Mouse (Mus musculus): ENCODE results near the gene Vangl1. TPM values are rescaled to one million over a fixed set of nuclear protein-coding genes. Genes with fewer than 3 reads are reported as not detected.

Gene Vangl1
- polyA plus RNA-seq, 1 experiment from 2014 or later, result 59.4 TPM

GRCm38 (mm10) chr3:102154107-102154506 is 50.4 kb downstream of the Vangl1 start:
- Histone ChIP-seq H3K27me3 (no peaks in the 10 kb centered on the region), H3K36me3 (peaks cover 40% of the 10 kb centered on the region), H3K9me3 (replicated peaks) (no peaks in the 10 kb centered on the region), H3K4me3 (replicated peaks) (no peak overlapping the region), H3K27ac (peak overlapping the region; percentile 31; the same call in 1 of the 2 replicates), H3K4me2 (no peak overlapping the region), H3K4me1 (replicated peaks) (peaks cover 27% of the 10 kb centered on the region), H3K9ac (no peak overlapping the region)
- DNase-seq (no peak), ATAC-seq (ENCODE audit: low read depth) (no peak)
- WGBS (ENCODE audit: insufficient replicate concordance), result 83% methylated on average over 7 of the region's 7 CpGs

DNA sequence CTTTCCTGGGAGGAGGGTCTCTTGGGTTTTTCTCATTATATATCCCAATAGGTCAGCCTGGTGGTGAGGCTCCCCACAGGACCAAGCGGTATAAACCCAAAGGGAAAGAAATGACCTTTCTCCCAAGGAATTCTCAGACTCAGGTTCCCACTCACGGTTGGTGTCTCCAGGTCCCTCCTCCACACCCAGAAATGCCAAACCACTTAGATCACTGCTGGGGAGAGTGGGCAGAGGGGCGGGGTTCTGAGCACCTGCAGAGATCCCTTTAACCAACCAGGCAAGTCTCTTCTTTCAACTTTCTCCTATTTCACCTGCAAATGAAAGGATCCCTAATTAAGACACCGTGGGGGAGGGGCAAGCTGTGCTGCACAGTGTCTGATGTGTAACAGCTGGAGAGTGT is 51.6 kb downstream of the Vangl1 start:
- DNase-seq, result no peak
- no peak overlapping the region for H3K9ac ChIP-seq

DNA sequence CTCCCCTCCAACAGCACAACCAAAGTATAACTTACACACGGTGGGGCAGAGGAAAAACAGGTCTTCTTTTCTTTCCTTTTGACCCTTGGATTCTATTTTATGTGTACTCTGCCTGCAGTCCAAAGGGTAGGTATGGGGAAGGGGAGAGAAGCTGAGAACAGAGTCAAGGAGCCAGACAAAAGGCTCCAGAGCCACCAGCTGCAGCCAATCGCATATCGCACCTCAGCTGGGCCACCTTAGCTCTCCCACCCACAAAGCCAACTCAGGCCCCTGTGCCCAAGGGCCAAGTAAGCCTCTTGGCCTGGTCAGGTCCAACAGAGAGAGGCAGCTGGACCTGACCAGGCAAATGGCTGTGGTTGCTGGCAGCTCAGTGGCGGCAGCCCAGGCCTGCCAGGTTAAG is 52.0 kb downstream of the Vangl1 start:
- Histone ChIP-seq H3K36me3 (peaks cover 24% of the 10 kb centered on the region), H3K27ac (no peak overlapping the region), H3K27me3 (no peaks in the 10 kb centered on the region), H3K4me3 (replicated peaks) (no peak overlapping the region), H3K4me1 (replicated peaks) (peaks cover 27% of the 10 kb centered on the region), H3K9me3 (replicated peaks) (no peaks in the 10 kb centered on the region), H3K9ac (no peak overlapping the region), H3K4me2 (no peak overlapping the region)
- DNase-seq (no peak), ATAC-seq (ENCODE audit: low read depth) (no peak)
- 66% methylated on average over 4 of the region's 4 CpGs for WGBS (ENCODE audit: insufficient replicate concordance)

More for the DNA sequence above, 51.6 kb downstream of the Vangl1 start:
- WGBS (ENCODE audit: insufficient replicate concordance), result 54% methylated on average over 4 of the region's 4 CpGs
- H3K4me3 ChIP-seq (replicated peaks), result no peak overlapping the region
- no peak overlapping the region for H3K4me2 ChIP-seq
- no peak for ATAC-seq (ENCODE audit: low read depth)
- H3K36me3 ChIP-seq, result peaks cover 28% of the 10 kb centered on the region
- H3K4me1 ChIP-seq (replicated peaks), result peaks cover 28% of the 10 kb centered on the region
- H3K27me3 ChIP-seq, result no peaks in the 10 kb centered on the region
- H3K9me3 ChIP-seq (replicated peaks), result no peaks in the 10 kb centered on the region
- no peak overlapping the region for H3K27ac ChIP-seq

- no peaks in the 10 kb centered on the region for H3K9me3 ChIP-seq (replicated peaks)
- H3K36me3 ChIP-seq, result peaks cover 18% of the 10 kb centered on the region
- no peak overlapping the region for H3K27ac ChIP-seq
- H3K4me3 ChIP-seq (replicated peaks), result no peak overlapping the region
- 74% methylated on average over 4 of the region's 4 CpGs for WGBS (ENCODE audit: insufficient replicate concordance)
- no peak overlapping the region for H3K9ac ChIP-seq
- H3K4me2 ChIP-seq, result no peak overlapping the region
- H3K4me1 ChIP-seq (replicated peaks), result peaks cover 29% of the 10 kb centered on the region
- H3K27me3 ChIP-seq, result no peaks in the 10 kb centered on the region
- ATAC-seq (ENCODE audit: low read depth), result no peak
- no peak for DNase-seq
These were observed 52.6 kb downstream of the Vangl1 start for GRCm38 (mm10) chr3:102151850-102152249.

DNA sequence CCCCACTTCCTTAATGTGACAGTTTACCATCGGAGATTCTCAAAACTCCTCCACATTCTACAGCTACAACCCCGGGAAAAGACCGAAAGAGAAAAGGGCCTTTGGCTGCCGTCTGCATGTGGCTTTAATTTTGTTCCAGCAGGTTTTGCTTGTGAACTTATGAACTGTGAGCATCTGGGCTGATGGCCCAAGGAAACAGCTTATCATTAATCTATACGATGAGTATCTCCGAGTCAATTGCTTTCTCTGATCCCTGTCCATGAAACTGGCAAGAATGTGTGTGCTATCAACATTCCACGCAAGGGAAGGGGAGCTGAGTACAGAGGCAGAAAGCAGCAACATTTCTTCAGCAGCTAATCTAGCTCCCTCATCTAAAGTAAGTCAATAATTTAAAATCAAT is 54.6 kb downstream of the Vangl1 start:
- DNase-seq (no peak), ATAC-seq (ENCODE audit: low read depth) (no peak)
- Histone ChIP-seq H3K4me2 (no peak overlapping the region), H3K9ac (no peak overlapping the region), H3K27ac (no peak overlapping the region), H3K4me1 (replicated peaks) (peaks cover 48% of the 10 kb centered on the region), H3K36me3 (0 out of 2 replicates have a peak, but pooled peaks cover 5% of the 10 kb centered on the region), H3K27me3 (no peaks in the 10 kb centered on the region), H3K4me3 (replicated peaks) (no peak overlapping the region), H3K9me3 (replicated peaks) (no peaks in the 10 kb centered on the region)
- 65% methylated on average over 7 of the region's 7 CpGs for WGBS (ENCODE audit: insufficient replicate concordance)

DNA sequence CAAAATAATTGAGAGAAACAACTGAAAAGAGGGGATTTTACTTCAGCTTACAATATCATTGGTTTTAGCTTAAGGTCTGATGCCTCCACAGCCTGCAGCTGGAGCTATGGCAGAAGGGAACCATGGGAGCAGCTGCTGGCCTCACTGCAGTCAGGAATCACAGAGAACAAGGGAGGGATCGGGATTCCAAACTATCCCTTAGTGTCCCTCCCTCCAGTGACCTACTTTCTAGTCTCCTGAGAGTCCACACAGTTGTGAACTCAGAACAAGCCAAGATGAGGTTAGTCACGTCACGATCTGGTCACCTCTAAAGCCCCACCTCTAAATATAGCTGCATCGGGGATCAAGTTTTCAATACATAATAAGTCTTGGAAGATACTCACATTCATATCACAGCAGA is 57.3 kb downstream of the Vangl1 start:
- 77% methylated on average over 4 of the region's 4 CpGs for WGBS (ENCODE audit: insufficient replicate concordance)
- Histone ChIP-seq H3K27me3 (no peaks in the 10 kb centered on the region), H3K4me2 (no peak overlapping the region), H3K36me3 (no peaks in the 10 kb centered on the region), H3K4me1 (replicated peaks) (peaks cover 70% of the 10 kb centered on the region), H3K4me3 (replicated peaks) (no peak overlapping the region), H3K9ac (no peak overlapping the region), H3K9me3 (replicated peaks) (no peaks in the 10 kb centered on the region), H3K27ac (no peak overlapping the region)
- no peak for ATAC-seq (ENCODE audit: low read depth)
- DNase-seq, result no peak

- H3K4me1 ChIP-seq (replicated peaks), result peaks cover 74% of the 10 kb centered on the region
- ATAC-seq (ENCODE audit: low read depth), result no peak
- no peak overlapping the region for H3K4me2 ChIP-seq
- H3K9me3 ChIP-seq (replicated peaks), result no peaks in the 10 kb centered on the region
- WGBS (ENCODE audit: insufficient replicate concordance), result 81% methylated on average over 6 of the region's 6 CpGs
- H3K27me3 ChIP-seq, result no peaks in the 10 kb centered on the region
- no peak overlapping the region; the same call in 1 of the 2 replicates for H3K27ac ChIP-seq
- no peak overlapping the region for H3K9ac ChIP-seq
- DNase-seq, result no peak
- no peaks in the 10 kb centered on the region for H3K36me3 ChIP-seq
- H3K4me3 ChIP-seq (replicated peaks), result no peak overlapping the region
These were observed 58.1 kb downstream of the Vangl1 start for GRCm38 (mm10) chr3:102146428-102146827.

GRCm38 (mm10) chr3:102145645-102146386 is 58.7 kb downstream of the Vangl1 start:
- peak; percentile 54 for ATAC-seq (ENCODE audit: low read depth)
- Histone ChIP-seq H3K9me3 (replicated peaks) (no peaks in the 10 kb centered on the region), H3K27ac (peak overlapping the region; percentile 91), H3K27me3 (no peaks in the 10 kb centered on the region), H3K4me3 (replicated peaks) (no peak overlapping the region), H3K4me2 (peak overlapping the region; percentile 58), H3K36me3 (no peaks in the 10 kb centered on the region), H3K4me1 (replicated peaks) (peaks cover 74% of the 10 kb centered on the region), H3K9ac (peak overlapping the region; percentile 37; the same call in 1 of the 2 replicates)
- DNase-seq, result no peak
- WGBS (ENCODE audit: insufficient replicate concordance), result 65% methylated on average over 6 of the region's 6 CpGs

DNA sequence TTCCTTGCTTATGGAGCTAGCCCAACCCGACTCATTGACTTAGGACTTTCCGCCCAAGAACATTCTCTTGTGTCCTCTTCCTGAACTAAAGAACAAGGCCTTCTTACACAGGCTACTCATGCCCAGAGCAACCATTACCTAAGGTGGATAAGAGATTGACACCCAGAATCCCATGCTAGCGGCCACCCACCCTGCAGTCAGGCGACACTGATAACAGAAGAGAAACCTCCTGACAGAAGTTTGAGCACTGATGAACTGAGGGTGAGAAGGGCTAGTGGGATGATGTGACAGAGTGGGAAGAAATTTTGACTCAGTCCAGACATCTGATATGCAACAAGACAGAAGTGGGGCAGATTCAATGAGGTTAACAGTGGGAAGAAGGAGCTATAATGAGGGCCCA is 60.1 kb downstream of the Vangl1 start:
- Histone ChIP-seq H3K4me2 (peak overlapping the region; percentile 58), H3K27me3 (peaks cover under 1% of the 10 kb centered on the region; the same call in 1 of the 2 replicates), H3K4me1 (replicated peaks) (peaks cover 72% of the 10 kb centered on the region), H3K9me3 (replicated peaks) (no peaks in the 10 kb centered on the region), H3K27ac (peak overlapping the region; percentile 91), H3K4me3 (replicated peaks) (no peak overlapping the region), H3K36me3 (no peaks in the 10 kb centered on the region), H3K9ac (peak overlapping the region; percentile 49)
- peak; percentile 76 for DNase-seq
- 45% methylated on average over 4 of the region's 4 CpGs for WGBS (ENCODE audit: insufficient replicate concordance)
- peak; percentile 93 for ATAC-seq (ENCODE audit: low read depth)

DNA sequence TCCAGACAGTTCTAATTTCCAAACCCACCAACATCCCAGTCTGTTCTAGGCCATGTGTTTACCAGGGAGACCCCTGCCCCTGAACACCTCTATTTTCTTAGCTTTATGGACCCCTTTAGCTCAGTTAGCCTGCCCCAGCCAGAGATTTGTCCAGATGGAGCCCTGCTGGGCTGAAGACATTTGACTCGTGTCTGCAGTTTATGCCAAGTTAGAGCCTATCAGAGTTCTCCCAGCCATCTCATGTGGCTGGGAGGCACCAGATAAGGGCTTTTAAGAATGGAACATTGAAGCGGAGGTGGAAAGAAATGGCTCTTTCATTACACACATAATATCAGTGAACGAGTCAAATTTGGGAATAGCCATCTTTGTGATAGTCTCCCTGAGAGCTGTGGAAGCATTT is 61.0 kb downstream of the Vangl1 start:
- H3K4me3 ChIP-seq (replicated peaks), result no peak overlapping the region
- DNase-seq, result peak; percentile 65
- no peaks in the 10 kb centered on the region for H3K9me3 ChIP-seq (replicated peaks)
- peaks cover 65% of the 10 kb centered on the region for H3K4me1 ChIP-seq (replicated peaks)
- H3K27ac ChIP-seq, result peak overlapping the region; percentile 91
- H3K36me3 ChIP-seq, result no peaks in the 10 kb centered on the region
- peak; percentile 77 for ATAC-seq (ENCODE audit: low read depth)
- 15% methylated on average over 3 of the region's 3 CpGs for WGBS (ENCODE audit: insufficient replicate concordance)
- peaks cover 6% of the 10 kb centered on the region; the same call in 1 of the 2 replicates for H3K27me3 ChIP-seq
- H3K9ac ChIP-seq, result peak overlapping the region; percentile 49; the same call in 1 of the 2 replicates
- peak overlapping the region; percentile 58 for H3K4me2 ChIP-seq

GRCm38 (mm10) chr3:102142947-102143346 is 61.5 kb downstream of the Vangl1 start:
- Histone ChIP-seq H3K4me3 (replicated peaks) (no peak overlapping the region), H3K9ac (no peak overlapping the region), H3K27me3 (peaks cover 7% of the 10 kb centered on the region; the same call in 1 of the 2 replicates), H3K4me1 (replicated peaks) (peaks cover 61% of the 10 kb centered on the region), H3K9me3 (replicated peaks) (no peaks in the 10 kb centered on the region), H3K4me2 (peak overlapping the region; percentile 58; the same call in 1 of the 2 replicates), H3K27ac (peak overlapping the region; percentile 91), H3K36me3 (no peaks in the 10 kb centered on the region)
- ATAC-seq (ENCODE audit: low read depth) (no peak), DNase-seq (no peak)
- WGBS (ENCODE audit: insufficient replicate concordance), result 90% methylated on average over 4 of the region's 4 CpGs

- Histone ChIP-seq H3K9ac (no peak overlapping the region), H3K36me3 (no peaks in the 10 kb centered on the region), H3K27me3 (peaks cover 9% of the 10 kb centered on the region; the same call in 1 of the 2 replicates), H3K4me2 (no peak overlapping the region), H3K4me1 (replicated peaks) (peaks cover 52% of the 10 kb centered on the region), H3K9me3 (replicated peaks) (no peaks in the 10 kb centered on the region), H3K4me3 (replicated peaks) (no peak overlapping the region), H3K27ac (no peak overlapping the region)
- DNase-seq (no peak), ATAC-seq (ENCODE audit: low read depth) (no peak)
- WGBS (ENCODE audit: insufficient replicate concordance), result 75% methylated on average over 6 of the region's 6 CpGs
These were observed 62.6 kb downstream of the Vangl1 start for GRCm38 (mm10) chr3:102141893-102142292.

Data from liver, embryonic 13.5 days (tissue).